Mouse (Mus musculus) stomach, postnatal 0 days (tissue): ENCODE data around the gene Tshr.
"Not testable (repeated sequence)": the region's sequence is repeated elsewhere in the genome, so short reads cannot be mapped to it uniquely, and the experiment has no call there.

Experiments
- CTCF ChIP-seq: IDR thresholded peaks from 2 replicates; pipeline ENCODE4 v1.5.1; 2016; ENCODE audit warnings: antibody characterized with exemption, low read depth, mild to moderate bottlenecking, moderate library complexity
- EP300 ChIP-seq: optimal IDR thresholded peaks from 2 replicates; pipeline ENCODE3; 2016; ENCODE audit warnings: antibody characterized with exemption

GRCm38 (mm10) chr12:91338656-91339055, 45.7 kb upstream of the Tshr start:
- TF ChIP-seq CTCF, EP300: not testable (repeated sequence)
